Mouse (Mus musculus): ENCODE data around the gene Grid1. TPM values are rescaled to one million over a fixed set of nuclear protein-coding genes. Genes with fewer than 3 reads are reported as not detected.

The Grid1 gene
- polyA plus RNA-seq, 1 experiment from 2014 or later = 0.26 TPM

- 69% methylated on average over 5 of the region's 5 CpGs for WGBS
- no peak for ATAC-seq (replicated peaks; ENCODE audit: extremely low read depth, insufficient read depth, low FRiP score)
- Histone ChIP-seq H3K9ac (ENCODE audit: low read length) (no peak overlapping the region), H3K4me1 (ENCODE audit: control insufficient read depth, insufficient read depth, low read length) (no peaks in the 10 kb centered on the region), H3K36me3 (ENCODE audit: control insufficient read depth, insufficient read depth) (no peaks in the 10 kb centered on the region), H3K9me3 (replicated peaks; ENCODE audit: control insufficient read depth, low read length) (no peaks in the 10 kb centered on the region), H3K27me3 (ENCODE audit: control insufficient read depth, insufficient read depth, low read length) (no peaks in the 10 kb centered on the region), H3K27ac (ENCODE audit: low read length) (no peak overlapping the region), H3K4me2 (ENCODE audit: low read depth, low read length) (no peak overlapping the region), H3K4me3 (ENCODE audit: low read length) (no peak overlapping the region)
Observed at GRCm38 (mm10) chr14:35044268-35044667, 224.4 kb downstream of the Grid1 start.

GRCm38 (mm10) chr14:35044918-35045698 lies 225.2 kb downstream of the Grid1 start:
- Histone ChIP-seq H3K36me3 (ENCODE audit: control insufficient read depth, insufficient read depth) (no peaks in the 10 kb centered on the region), H3K9me3 (replicated peaks; ENCODE audit: control insufficient read depth, low read length) (no peaks in the 10 kb centered on the region), H3K27ac (ENCODE audit: low read length) (no peak overlapping the region), H3K4me1 (ENCODE audit: control insufficient read depth, insufficient read depth, low read length) (no peaks in the 10 kb centered on the region), H3K9ac (ENCODE audit: low read length) (no peak overlapping the region), H3K4me2 (ENCODE audit: low read depth, low read length) (no peak overlapping the region), H3K27me3 (ENCODE audit: control insufficient read depth, insufficient read depth, low read length) (no peaks in the 10 kb centered on the region), H3K4me3 (ENCODE audit: low read length) (no peak overlapping the region)
- 81% methylated on average over 10 of the region's 10 CpGs for WGBS
- no peak for ATAC-seq (replicated peaks; ENCODE audit: extremely low read depth, insufficient read depth, low FRiP score)

- H3K4me1 ChIP-seq (ENCODE audit: control insufficient read depth, insufficient read depth, low read length) = no peaks in the 10 kb centered on the region
- no peaks in the 10 kb centered on the region for H3K27me3 ChIP-seq (ENCODE audit: control insufficient read depth, insufficient read depth, low read length)
- no peak overlapping the region for H3K4me3 ChIP-seq (ENCODE audit: low read length)
- no peak overlapping the region for H3K27ac ChIP-seq (ENCODE audit: low read length)
- no peak for ATAC-seq (replicated peaks; ENCODE audit: extremely low read depth, insufficient read depth, low FRiP score)
- 53% methylated on average over 8 of the region's 8 CpGs for WGBS
- H3K9me3 ChIP-seq (replicated peaks; ENCODE audit: control insufficient read depth, low read length) = no peaks in the 10 kb centered on the region
- H3K36me3 ChIP-seq (ENCODE audit: control insufficient read depth, insufficient read depth) = no peaks in the 10 kb centered on the region
- H3K9ac ChIP-seq (ENCODE audit: low read length) = no peak overlapping the region
- no peak overlapping the region for H3K4me2 ChIP-seq (ENCODE audit: low read depth, low read length)
Observed at GRCm38 (mm10) chr14:35049231-35049630, 229.3 kb downstream of the Grid1 start.

- Histone ChIP-seq H3K36me3 (ENCODE audit: control insufficient read depth, insufficient read depth) (no peaks in the 10 kb centered on the region), H3K4me3 (ENCODE audit: low read length) (no peak overlapping the region), H3K27me3 (ENCODE audit: control insufficient read depth, insufficient read depth, low read length) (no peaks in the 10 kb centered on the region), H3K27ac (ENCODE audit: low read length) (no peak overlapping the region), H3K9me3 (replicated peaks; ENCODE audit: control insufficient read depth, low read length) (no peaks in the 10 kb centered on the region), H3K9ac (ENCODE audit: low read length) (no peak overlapping the region), H3K4me1 (ENCODE audit: control insufficient read depth, insufficient read depth, low read length) (no peaks in the 10 kb centered on the region), H3K4me2 (ENCODE audit: low read depth, low read length) (no peak overlapping the region)
- no peak for ATAC-seq (replicated peaks; ENCODE audit: extremely low read depth, insufficient read depth, low FRiP score)
- WGBS = 70% methylated on average over 3 of the region's 3 CpGs
Observed at GRCm38 (mm10) chr14:35054139-35054538, 234.2 kb downstream of the Grid1 start.

GRCm38 (mm10) chr14:35074636-35075035 lies 254.7 kb downstream of the Grid1 start:
- Histone ChIP-seq H3K27ac (ENCODE audit: low read length) (no peak overlapping the region), H3K9ac (ENCODE audit: low read length) (no peak overlapping the region), H3K4me2 (ENCODE audit: low read depth, low read length) (no peak overlapping the region), H3K4me3 (ENCODE audit: low read length) (no peak overlapping the region), H3K9me3 (replicated peaks; ENCODE audit: control insufficient read depth, low read length) (no peaks in the 10 kb centered on the region), H3K4me1 (ENCODE audit: control insufficient read depth, insufficient read depth, low read length) (no peaks in the 10 kb centered on the region), H3K36me3 (ENCODE audit: control insufficient read depth, insufficient read depth) (no peaks in the 10 kb centered on the region), H3K27me3 (ENCODE audit: control insufficient read depth, insufficient read depth, low read length) (no peaks in the 10 kb centered on the region)
- peak; percentile 88 for ATAC-seq (replicated peaks; ENCODE audit: extremely low read depth, insufficient read depth, low FRiP score)
- WGBS = 65% methylated on average over 6 of the region's 6 CpGs

GRCm38 (mm10) chr14:35079954-35080353 lies 260.0 kb downstream of the Grid1 start:
- Histone ChIP-seq H3K4me1 (ENCODE audit: control insufficient read depth, insufficient read depth, low read length) (no peaks in the 10 kb centered on the region), H3K9ac (ENCODE audit: low read length) (no peak overlapping the region), H3K36me3 (ENCODE audit: control insufficient read depth, insufficient read depth) (no peaks in the 10 kb centered on the region), H3K27ac (ENCODE audit: low read length) (no peak overlapping the region), H3K4me3 (ENCODE audit: low read length) (no peak overlapping the region), H3K4me2 (ENCODE audit: low read depth, low read length) (no peak overlapping the region), H3K9me3 (replicated peaks; ENCODE audit: control insufficient read depth, low read length) (no peaks in the 10 kb centered on the region), H3K27me3 (ENCODE audit: control insufficient read depth, insufficient read depth, low read length) (no peaks in the 10 kb centered on the region)
- 72% methylated on average over 1 of the region's 1 CpGs for WGBS
- no peak for ATAC-seq (replicated peaks; ENCODE audit: extremely low read depth, insufficient read depth, low FRiP score)

- Histone ChIP-seq H3K36me3 (ENCODE audit: control insufficient read depth, insufficient read depth) (no peaks in the 10 kb centered on the region), H3K9ac (ENCODE audit: low read length) (no peak overlapping the region), H3K27me3 (ENCODE audit: control insufficient read depth, insufficient read depth, low read length) (no peaks in the 10 kb centered on the region), H3K9me3 (replicated peaks; ENCODE audit: control insufficient read depth, low read length) (no peaks in the 10 kb centered on the region), H3K4me1 (ENCODE audit: control insufficient read depth, insufficient read depth, low read length) (peaks cover 4% of the 10 kb centered on the region), H3K4me3 (ENCODE audit: low read length) (no peak overlapping the region), H3K27ac (ENCODE audit: low read length) (no peak overlapping the region), H3K4me2 (ENCODE audit: low read depth, low read length) (no peak overlapping the region)
- WGBS = 84% methylated on average over 4 of the region's 4 CpGs
- ATAC-seq (replicated peaks; ENCODE audit: extremely low read depth, insufficient read depth, low FRiP score) = no peak
Observed at GRCm38 (mm10) chr14:35092646-35093045, 272.7 kb downstream of the Grid1 start.

- no peak for ATAC-seq (replicated peaks; ENCODE audit: extremely low read depth, insufficient read depth, low FRiP score)
- Histone ChIP-seq H3K4me3 (ENCODE audit: low read length) (no peak overlapping the region), H3K36me3 (ENCODE audit: control insufficient read depth, insufficient read depth) (no peaks in the 10 kb centered on the region), H3K9ac (ENCODE audit: low read length) (no peak overlapping the region), H3K4me1 (ENCODE audit: control insufficient read depth, insufficient read depth, low read length) (peaks cover 4% of the 10 kb centered on the region), H3K9me3 (replicated peaks; ENCODE audit: control insufficient read depth, low read length) (no peaks in the 10 kb centered on the region), H3K4me2 (ENCODE audit: low read depth, low read length) (no peak overlapping the region), H3K27me3 (ENCODE audit: control insufficient read depth, insufficient read depth, low read length) (no peaks in the 10 kb centered on the region), H3K27ac (ENCODE audit: low read length) (no peak overlapping the region)
- WGBS = 61% methylated on average over 6 of the region's 6 CpGs
Observed at GRCm38 (mm10) chr14:35093561-35094186, 273.8 kb downstream of the Grid1 start.

GRCm38 (mm10) chr14:35095506-35096059 lies 275.7 kb downstream of the Grid1 start:
- WGBS = 18% methylated on average over 9 of the region's 9 CpGs
- peak; percentile 30 for ATAC-seq (replicated peaks; ENCODE audit: extremely low read depth, insufficient read depth, low FRiP score)
- H3K27ac ChIP-seq (ENCODE audit: low read length) = no peak overlapping the region

More at GRCm38 (mm10) chr14:35095506-35096059, 275.7 kb downstream of the Grid1 start:
- H3K36me3 ChIP-seq (ENCODE audit: control insufficient read depth, insufficient read depth) = no peaks in the 10 kb centered on the region
- H3K9ac ChIP-seq (ENCODE audit: low read length) = no peak overlapping the region
- H3K4me1 ChIP-seq (ENCODE audit: control insufficient read depth, insufficient read depth, low read length) = peaks cover 4% of the 10 kb centered on the region
- H3K4me2 ChIP-seq (ENCODE audit: low read depth, low read length) = no peak overlapping the region
- H3K9me3 ChIP-seq (replicated peaks; ENCODE audit: control insufficient read depth, low read length) = no peaks in the 10 kb centered on the region
- H3K4me3 ChIP-seq (ENCODE audit: low read length) = no peak overlapping the region
- H3K27me3 ChIP-seq (ENCODE audit: control insufficient read depth, insufficient read depth, low read length) = no peaks in the 10 kb centered on the region
